Mouse (Mus musculus): Measurements from ENCODE around the gene Metap2.
"Not testable (repeated sequence)": the region's sequence is repeated elsewhere in the genome, so short reads cannot be mapped to it uniquely, and the experiment has no call there.

Gene Metap2

DNA sequence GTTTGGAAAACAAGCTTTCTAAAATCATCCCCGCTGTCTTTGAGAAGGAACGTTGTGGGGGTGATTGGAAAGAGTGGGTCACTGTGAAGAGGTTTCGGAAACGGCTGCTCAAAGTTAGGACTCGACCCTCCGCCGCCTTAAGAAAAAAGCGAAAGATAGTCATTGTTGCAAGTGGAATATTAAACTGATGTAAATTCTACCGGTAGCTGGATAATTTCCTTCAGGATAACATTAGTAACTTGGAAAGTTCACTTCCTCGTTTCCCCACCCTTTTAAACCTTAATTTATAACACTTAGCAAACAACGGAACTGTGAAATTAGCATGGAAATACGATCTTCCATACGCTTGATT lies 62.5 kb downstream of the Metap2 start:
- DNase-seq: no peak

DNA sequence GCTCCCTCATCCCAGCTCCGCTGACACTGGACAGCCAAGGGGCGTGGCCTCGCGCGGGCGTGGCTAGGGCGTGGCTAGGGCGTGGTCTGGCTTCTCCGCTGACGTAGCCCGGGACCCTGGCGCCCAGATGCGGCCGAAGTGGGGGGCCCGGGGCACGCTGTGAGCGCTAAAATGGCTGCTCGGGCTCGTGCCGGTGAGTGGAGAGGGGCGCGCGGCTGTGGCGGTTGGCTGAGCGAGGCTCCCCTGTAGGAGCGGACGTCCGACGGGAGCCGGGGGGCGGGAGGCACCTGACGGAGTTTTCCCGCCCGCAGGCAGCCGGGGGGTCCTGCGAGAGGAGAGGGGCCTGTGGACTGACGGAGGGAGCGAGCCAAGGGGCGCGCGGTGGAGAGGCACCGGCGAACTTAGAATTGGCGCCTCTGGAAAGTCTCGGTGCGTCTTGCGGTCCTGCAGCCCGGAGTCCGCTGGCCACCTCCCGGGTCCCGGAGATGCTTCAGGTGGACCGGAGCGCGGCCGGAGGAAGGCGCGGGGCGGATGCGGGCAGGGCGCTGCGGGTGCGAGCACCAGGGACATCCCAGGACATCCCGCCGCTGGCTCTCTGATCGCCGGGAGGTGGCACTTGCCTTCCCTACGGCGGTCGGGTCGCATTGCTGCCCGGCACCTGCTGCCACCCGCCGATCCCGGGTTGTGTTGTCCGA lies 63.0 kb downstream of the Metap2 start:
- DNase-seq: peak; percentile 94

DNA sequence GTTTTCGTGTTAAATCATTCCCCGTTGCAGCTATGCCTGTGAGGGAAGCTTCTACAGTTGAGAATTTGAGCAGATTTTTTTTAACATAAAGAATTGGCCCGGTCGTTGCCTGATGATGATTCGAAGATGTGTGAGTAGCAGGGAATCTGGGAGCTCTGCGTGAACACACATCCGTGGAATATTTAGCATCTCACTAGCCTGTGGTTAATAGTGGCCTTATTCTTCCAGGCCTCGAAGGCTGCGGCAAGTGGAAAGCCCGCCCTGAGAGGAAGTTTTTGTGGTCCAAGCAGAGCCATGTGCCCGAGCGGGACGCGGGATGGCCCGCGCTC lies 63.6 kb downstream of the Metap2 start:
- DNase-seq: no peak

DNA sequence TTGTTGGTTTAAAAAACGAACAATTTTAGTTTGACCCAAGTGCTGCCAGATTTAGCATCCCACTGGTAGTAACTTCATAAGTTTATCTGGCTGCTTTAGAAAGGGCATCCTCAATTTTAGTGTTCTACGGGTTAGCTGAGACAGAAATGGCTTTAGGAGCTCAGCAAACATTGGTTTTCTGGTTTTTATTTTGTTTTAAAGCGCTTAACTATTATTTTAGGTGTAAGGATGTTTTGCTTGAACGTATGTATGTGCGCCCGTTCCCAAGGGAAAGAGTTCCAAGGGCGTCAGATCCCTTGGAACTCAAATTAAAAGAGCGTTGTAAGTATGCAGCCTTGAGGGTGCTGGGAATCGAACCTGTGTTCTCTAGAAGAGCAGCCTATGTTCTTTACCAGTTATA lies 64.1 kb downstream of the Metap2 start:
- no peak for DNase-seq

DNA sequence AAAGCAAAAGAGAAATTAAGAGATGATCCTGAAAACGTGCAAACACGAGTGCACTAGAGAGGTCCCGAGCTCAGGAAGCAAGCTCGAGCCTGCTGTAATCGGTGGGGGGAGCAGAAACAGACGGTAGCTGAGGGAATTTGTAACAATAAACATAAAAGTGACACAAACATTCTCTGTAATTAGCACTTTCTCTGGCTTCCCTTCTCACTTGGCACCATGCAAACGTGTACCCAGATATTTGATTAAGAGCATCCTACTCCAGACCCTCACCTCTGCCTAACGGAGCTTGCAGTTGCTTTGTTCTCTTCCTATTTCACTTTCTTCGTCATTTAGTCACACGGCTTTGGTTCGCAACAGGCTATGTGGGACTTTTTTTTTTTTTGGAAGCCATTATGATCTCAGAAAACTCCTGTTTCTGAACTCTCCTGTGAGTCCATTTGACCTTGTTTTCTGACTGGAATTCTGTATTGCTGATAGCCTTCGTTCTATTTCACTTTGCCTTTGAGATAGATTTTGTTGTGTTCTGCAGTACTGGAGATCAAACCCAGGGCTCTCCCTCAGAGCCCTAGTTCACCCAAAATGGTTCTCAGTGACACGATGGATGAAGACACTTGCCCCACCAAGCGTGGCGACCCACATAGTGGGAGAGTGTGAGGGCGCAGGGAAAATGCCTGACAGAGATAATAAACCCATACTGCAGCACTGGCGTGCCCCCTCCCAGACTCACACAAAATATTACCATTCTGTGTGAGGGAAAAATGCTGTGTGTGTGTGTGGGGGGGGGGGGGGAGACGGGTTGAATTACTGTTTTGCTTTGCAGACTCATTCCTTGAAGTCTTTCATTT lies 64.9 kb downstream of the Metap2 start:
- peak; percentile 22 for DNase-seq

DNA sequence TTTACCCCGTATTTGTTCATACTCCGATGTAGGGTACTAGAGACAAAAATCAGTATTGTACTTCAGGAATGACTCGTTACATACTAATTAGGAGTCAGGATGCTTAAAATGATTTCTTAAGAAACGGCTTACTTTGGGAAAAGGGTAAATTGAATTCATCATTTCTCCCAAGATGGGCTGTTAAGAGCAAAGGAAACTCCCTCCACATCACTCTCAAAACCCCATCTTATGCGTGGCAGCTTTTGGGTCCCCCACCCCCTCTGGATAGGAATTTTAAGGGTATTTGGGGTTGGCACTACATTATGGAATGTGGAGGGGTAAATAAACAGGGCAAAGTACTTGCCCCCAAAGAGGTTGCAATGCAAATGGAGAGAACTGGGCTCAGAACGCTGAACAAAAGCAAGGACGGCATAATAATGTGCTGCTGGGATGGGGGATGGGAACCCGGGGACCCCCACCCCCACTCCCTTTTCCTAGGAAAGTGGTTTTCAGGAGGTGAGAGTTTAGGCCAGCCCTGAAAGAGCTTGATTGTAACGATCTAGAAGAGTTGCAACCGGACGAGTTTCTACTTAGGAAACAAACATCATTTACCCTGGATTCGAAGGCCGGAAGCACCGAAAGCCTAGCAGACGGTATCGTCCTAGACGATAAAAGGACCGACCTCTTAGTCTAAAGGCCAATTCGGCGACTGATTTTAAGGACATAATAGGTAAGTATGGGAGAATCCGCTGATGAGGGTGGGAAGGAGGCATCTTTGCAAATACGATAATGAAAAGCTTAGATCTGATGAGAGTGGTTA lies 65.8 kb downstream of the Metap2 start, which contains the start of gene Usp44:
Gene Usp44 (plus strand): TSS at position 625 of the 799 bp plus-strand sequence.
- DNase-seq: no peak

DNA sequence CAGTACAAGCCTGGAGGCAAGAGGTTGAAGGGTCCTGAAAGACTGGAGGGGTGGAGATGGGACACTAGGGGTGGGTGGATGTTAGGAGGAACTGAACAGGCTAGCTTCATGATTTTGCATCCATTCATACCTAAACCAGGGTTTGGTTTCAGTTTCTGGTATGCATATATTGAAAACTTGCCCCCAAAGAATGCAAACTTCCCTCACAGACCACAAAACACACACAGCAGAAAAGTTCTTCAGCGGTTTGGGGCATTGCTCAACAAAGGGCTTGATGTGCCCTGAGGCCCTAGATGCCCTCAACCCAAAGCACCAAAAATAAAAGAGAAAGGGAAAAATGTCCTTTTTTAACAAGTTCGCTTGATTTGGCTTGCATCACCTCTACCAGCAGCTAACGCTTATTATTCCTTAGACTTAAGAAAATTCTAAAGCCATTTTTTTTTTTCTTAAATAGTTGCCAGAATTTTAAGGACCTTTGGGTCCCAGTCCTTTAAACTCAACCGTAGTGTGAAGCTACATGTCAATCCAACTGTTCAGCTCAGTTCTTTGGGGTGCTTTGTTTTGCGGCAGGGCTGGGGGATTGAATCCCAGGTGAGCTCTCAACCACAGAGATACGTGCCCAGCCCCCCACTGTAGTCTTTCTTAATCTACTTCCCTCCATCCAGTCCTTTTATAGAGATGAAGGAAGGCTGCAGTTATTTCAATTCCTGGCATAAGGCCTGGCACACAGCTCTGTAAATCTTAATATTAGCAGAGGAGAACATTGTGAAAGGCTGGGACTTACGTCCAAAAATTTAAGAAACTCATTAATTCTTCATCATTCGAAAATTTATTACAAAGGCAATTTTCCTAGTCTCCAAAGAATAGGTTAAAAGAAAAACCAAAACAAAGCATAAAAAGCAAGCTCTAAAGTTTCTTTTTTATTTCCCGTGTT lies 66.7 kb downstream of the Metap2 start:
- DNase-seq: peak; percentile 28

DNA sequence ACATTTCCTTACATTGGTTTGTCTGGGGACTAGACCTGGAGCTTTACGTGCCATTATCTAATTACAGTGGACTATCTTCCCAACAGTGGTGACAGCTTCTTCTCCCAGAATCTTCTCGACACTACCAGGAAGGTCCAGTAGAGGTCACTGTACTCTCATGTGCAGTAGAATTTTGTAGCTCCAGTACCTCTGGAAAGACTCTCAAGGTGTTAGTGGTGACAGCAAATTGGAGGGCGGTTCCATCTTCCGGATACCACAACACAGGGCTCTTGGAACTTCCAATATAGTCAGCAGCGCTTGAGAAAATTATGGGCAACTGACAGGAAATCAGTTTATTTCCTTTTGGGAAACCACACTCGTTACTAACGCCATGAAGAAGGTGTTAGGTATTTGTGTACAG lies 78.2 kb downstream of the Metap2 start:
- peak; percentile 79 for DNase-seq

DNA sequence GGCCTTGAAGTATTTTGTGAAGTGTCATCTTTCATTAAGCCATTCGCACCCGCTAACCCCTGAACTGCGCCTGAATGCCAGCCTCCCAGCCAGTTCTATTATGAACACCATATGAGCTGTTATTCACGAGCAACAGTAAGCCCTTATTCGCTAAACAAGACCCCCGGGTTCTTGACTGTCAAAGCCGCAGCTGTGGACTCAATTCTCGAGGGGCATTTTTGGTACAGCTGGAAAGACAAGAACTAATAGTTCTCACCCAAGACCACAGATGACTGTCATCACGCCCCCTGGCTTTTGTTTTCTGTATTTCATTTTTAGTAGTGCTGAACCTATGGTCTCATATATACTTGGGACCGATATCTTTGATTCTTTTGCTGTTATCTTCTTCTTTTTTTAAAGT lies 83.1 kb downstream of the Metap2 start:
- DNase-seq: no peak

DNA sequence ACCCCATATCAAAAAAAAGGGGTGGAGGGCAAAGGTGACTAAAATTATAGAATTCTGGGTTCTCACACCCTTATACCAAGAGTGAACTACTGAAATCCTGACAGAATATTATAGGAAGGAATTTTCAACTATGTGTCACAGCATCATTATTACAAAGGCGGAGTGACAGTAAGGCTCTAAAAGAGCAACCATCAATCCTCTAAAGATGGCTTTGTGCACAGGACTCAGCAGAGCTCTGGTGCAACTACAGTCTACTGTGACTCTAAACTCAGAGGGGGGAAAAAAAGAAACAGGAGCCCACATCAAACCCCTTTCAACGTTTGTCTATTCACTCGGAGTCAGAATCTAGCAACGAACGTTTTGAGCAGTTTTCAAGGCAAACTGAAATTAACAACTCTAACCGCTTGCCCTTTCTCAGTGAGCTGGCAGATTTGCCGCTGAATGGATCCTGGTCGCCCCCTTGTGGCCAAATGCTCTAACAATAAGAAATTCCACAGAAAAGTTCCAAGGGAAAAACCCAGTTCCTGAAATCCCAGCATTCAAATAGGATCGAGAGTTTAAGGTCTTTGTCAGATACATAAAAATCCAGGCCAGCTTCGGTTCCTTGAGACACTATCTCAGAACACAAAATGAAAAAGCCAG lies 84.0 kb downstream of the Metap2 start:
- DNase-seq: peak; percentile 78

DNA sequence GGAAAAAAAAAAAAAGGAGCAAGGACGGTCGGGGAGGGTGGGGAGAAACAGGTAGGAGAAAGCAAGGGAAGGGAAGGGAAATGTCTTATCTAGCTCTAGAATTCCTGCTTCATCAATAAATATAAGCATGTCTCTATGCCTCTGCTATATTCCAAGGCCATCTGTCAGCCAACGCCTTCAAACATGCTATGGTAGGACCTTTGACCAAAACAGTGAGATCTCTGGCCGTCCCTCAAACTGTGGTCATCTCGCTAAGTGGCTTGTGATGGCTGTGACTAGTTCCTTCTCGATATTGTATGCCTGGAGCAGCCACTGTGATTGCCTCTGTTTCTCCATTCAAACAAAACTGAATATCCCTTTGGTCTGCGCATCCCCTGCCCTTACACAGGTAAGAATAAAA lies 84.8 kb downstream of the Metap2 start:
- no peak for DNase-seq

DNA sequence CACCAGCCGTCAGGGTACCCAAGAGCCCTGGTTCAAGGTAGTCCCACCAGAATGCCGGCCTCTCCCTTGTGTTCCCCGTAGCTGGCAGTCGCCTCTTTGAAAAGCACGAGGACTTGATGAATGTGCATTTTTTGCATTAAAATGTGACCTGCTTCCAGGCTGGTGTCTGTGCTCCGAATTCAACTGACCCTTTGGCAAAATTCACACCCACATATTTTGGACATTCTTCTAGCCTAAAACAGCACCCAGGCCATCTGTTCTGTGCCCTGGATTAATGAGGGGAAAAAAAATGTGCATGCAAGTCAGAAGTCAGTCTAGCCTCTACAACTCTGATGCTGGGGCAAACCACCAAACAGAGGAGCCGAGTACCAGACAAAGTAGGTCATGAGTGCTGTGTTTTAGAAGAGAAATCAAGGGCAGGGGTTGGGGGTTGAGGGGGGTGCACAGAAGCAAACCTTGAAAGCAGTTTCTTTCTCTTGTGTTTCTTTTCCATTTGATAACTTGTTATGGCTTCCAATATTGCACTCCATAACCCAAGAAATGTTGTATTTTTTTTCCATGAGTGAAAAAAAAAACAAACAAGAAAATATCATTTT lies 86.2 kb downstream of the Metap2 start:
- DNase-seq: peak; percentile 38

DNA sequence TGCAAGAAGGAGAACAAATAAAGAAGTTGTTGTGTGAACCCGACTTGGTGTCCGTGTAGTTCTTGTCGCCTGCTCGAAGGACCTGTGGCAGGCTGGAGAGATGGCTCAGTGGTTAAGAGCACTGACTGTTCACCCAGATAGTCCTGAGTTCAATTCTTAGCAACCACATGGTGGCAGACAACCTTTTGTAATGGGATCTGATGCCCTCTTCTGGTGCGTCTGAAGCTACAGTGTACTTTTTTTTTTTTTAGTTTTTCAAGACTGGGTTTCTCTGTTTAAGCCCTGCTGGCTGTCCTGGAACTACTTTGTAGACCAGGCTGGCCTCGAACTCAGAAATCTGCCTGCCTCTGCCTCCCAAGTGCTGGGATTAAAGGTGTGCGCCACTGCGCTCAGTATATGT lies 87.5 kb downstream of the Metap2 start:
- not testable (repeated sequence) for DNase-seq
